Mouse (Mus musculus) ZHBTc4 (cell line): ENCODE measurements around the gene Sphk2.
"Not testable (repeated sequence)": the region's sequence is repeated elsewhere in the genome, so short reads cannot be mapped to it uniquely, and the experiment has no call there.

Experiments used
- DNase-seq: peaks from one replicate; pipeline ENCODE4 v3.0.0-alpha.2; 2011; ENCODE audit warnings: low read depth, low spot score

Gene Sphk2

DNA sequence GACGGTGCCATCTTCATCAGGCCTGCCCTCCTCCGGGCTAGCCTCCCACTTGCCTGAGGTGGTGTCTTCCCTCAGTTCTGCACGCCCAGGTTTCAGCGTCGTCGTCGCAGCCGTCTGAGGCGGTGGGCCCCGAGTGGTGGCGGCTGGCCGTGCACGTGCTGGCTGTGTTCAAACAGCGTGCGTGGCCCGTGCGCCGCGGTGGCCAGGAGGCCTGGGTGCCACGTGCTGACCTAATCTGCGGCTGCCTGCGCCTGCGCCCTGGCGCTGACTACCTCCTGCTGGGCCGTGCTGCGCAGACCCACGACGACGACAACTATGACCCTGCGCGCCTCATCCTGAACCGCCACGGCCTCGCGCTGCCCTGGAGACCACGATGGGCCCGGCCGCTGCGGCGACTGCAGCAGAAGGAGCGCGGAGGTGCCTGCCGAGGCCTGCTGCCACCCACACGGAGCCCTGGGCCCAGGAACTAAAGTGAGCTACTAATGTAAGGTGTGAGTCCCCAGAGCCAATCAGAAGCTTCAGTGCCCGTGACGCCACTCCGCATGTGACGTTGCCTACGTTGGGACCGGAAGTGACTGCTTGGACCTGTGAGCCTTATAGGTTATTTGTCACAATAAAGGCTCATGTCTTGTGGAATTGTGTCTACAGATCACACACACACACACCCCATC is 23.7 kb downstream of the Sphk2 start, which contains the start of gene Sec1:
Sec1 (minus strand) TSS at position 482 of the 671 bp plus-strand sequence.
- peak; percentile 77 for DNase-seq

- DNase-seq = no peak
These were observed 25.4 kb downstream of the Sphk2 start for GRCm38 (mm10) chr7:45692364-45692763.

DNA sequence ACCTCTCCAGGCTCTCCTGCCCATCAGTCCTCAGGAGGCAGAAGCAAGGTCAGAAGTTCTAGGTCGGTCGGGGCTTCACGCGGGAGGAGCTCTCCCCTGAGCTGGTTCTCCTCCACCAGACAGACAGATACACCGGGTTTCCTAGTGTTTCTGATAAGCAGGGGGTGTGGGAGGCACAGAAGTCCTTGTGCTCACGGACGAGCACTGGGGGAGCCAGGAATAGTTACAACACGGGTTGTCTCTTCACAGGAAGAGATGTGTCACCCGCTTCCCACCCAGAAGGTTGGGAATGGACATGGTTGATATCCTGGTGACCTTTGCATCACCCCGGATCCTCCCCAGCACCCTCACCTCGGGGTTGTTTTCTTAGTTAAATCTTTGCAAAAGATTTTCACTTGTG is 28.0 kb downstream of the Sphk2 start:
- no peak for DNase-seq

- DNase-seq = no peak
These were observed 28.7 kb downstream of the Sphk2 start for GRCm38 (mm10) chr7:45689099-45689498.

DNA sequence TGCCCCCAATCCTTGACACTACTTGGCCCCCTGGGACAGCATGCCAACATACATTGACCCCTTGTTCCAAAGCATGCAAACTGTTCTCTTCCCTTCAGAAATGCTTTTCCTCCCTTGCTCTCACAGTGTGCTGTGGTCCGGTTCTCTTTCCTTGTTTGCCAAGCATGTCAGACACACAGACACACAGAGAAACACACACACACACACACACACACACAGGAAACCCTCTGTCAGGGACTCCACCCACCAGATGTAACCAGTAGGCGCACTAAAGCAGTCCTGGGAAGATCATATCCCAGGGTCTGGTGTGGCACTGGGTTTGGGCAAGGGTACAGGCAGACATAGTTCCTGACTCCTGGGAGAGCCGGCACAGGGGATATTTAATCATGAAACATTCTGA is 31.0 kb downstream of the Sphk2 start:
- no peak for DNase-seq

DNA sequence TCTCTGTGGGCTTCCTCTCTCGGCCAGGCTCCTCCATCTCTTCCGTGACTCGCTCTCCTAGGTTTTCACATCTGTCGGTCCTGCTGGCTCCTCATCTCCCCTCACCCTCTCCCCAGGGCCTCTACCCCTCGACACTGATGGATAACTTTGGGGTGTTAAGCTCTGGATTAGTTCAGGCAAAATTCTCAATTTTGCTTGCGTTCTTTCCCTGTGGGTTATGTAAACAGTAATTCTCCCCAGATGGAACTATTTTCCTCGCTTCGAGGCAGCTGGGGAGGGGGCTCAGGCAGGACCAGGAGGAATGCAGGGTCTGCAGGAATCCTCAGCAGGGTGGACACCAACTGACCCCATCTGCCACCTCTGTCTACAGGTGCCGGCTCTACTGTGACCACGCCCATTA is 32.0 kb downstream of the Sphk2 start:
- no peak for DNase-seq

DNA sequence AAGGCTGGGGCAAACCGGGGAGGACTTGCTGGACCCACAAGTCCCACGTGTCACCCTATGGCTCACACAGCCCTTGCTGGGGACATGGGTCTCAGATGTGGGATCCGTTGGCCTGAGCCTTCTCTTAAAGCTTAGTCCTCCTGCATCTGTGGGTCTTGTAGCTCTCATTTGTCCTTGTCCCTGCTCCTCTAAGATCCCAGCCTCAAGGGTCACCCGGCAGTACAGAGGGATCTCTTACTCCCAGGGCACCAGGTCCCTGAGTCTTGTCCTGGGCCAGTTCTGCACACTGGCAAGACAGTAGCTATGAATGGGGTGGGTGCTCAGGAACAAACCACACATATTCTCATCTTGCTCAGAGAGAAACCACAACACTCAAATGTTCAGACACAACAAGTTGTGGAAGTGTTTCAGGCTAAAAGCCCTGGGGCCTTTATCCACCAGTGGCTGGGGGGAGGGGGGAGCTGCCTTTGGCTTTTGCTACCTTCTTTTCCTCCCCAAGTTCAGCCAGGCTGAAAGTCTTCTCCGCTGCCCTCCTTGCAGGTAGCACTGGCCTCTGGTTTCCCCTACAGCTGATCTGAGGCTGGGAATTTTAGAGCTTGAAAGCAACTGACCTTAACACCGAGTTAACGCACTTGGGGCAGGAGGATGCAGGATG is 34.3 kb downstream of the Sphk2 start, which contains the start of gene Ntn5:
Ntn5 (plus strand) TSS at position 627 of the 655 bp plus-strand sequence.
- DNase-seq = no peak

DNA sequence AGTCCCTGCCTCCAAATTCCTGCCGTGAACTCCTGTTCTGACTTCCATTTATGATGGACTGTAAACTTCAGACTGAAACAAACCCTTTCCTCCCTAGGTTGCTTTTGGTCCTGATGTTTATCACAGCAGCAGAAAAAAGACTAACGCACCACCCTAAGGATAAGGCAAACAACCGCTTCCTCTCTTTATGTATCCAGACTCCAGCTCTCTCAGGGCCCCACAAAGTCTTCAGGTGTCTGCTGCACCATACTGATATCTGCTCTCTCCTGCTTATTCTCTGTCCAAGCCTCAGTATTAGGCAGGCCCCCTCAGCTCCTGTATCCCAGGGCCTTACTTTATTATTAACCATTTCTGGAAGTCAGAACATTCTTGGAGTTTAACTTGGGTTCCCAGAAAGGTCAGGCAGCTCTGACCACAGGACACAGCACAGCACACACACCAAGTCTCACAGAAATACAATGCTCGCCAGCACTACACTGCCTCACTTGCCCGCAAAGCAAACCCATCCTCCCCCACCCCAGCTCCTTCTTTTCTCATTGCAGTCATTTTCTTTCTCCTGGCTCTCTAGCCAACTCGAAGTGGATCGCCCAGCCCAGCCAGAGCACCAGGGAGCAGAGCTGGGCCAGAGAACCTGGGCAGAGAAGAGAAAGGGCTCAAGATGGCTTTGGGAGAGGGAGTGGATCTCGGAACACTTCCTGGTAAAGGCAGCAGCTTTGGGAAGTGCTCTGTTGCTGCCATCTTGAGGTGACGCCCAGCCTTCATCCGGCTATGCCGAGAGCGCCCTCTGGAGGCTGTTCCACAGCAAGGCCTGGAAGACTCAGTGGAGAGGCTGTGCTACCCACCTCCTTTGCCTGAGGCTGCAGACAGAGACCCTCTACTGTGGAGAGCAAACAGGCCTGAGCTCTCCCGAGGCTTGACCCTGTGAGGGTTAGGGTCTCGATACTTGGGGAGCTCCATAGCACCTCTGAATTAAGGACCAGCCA is 35.4 kb downstream of the Sphk2 start:
- DNase-seq = peak; percentile 94

DNA sequence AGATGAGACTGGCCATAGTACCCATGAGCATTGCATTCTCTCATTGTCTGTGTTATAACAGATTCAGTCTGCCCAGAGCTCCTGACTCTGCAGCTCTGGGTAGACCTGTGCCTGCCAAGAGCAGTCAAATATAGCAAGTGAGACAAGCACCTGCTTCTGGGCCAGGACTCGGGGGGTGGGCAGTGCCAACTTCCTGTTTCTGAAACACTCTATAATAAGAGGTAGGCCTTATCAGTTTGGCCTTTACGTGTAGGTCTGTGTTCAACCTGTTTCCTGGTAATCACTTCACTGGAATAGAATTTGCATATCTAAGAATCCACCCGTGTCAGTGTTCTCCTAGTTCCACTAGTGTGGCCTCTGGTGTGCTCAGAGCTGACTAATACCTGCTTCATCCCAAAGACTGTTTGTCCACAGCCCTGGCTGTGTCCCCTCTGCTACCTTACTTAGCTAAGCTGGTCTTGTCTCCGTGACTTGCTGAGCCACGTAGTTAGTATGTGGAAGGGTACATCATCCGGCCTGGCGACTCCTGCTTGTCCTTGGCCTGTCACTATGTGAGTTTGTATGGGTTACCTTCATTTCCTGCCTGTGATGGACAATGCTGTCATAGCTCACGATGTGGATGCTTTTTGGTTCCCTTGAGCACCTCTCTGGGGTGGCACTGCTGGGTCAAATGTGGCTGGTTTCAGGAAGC is 36.6 kb downstream of the Sphk2 start:
- no peak for DNase-seq

GRCm38 (mm10) chr7:45679966-45680621 is 37.7 kb downstream of the Sphk2 start:
- DNase-seq = no peak

DNA sequence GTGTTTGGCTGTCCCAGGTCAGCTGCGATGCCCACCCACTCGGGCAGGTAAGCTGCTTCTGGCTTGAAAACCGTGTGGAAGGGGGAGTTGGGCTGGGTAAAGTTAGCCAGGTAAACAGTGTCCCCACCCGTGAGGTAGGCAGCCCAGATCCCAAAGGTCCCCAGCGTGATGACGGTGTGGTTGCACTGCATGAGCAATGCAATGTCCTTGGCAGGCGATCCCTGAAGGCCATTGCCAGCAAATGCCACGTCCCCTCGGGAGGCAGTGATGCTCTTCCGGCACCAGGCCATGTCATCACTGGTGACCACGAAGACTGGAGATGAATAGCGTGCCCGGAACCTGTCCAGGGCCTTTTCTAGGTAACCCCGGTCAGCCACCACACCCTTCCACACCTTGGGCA is 39.3 kb downstream of the Sphk2 start:
- no peak for DNase-seq

DNA sequence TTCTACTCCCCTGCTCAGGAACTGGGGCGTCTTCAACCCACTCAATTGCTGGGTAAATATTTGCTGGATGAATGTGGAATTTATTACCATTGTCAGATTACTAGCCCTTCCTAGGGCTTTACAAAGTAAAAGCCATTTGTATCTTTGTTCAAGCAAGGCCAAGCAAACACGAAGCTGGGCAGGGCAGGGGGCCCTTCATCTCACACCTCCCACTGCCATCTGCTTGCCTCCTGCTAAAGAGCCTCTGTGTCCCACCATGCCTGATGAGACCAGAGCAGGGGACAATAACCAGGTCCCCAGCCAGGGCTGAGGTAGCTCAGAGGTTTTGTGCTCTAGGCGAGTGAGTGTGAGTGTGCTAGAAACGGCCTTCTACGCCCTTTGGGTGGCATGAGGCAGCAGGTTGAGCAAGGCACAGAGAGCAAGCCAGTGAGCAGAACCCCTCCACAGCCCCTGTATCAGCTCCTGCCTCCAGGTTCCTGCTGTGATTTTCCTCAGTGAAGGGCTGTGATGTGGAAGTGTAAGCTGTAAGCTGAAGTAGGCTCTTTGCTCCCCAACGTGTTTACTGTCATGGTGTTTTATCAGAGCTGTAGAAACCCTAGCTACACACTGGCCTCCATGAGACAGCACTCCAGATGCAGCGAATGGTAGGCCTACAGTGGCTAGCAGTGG is 40.0 kb downstream of the Sphk2 start:
- no peak for DNase-seq

DNA sequence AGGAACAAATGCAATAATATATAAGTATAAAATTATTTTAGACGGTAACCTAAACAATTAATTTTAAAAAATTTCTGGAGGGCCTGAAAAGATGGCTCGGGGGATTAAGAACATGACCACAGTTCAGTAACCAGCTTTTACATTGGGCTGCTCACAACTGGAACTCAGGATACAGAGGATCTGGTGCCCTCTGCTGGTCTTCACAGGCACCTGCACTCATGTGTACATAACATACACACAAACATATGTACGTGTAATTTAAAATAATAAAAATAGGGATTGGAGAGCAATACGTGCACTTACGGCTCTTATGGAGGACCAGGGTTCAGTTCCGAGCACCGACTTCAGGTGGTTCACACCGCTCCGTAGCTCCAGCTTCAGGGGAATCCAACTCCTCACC is 48.9 kb downstream of the Sphk2 start:
- DNase-seq = peak; percentile 80

DNA sequence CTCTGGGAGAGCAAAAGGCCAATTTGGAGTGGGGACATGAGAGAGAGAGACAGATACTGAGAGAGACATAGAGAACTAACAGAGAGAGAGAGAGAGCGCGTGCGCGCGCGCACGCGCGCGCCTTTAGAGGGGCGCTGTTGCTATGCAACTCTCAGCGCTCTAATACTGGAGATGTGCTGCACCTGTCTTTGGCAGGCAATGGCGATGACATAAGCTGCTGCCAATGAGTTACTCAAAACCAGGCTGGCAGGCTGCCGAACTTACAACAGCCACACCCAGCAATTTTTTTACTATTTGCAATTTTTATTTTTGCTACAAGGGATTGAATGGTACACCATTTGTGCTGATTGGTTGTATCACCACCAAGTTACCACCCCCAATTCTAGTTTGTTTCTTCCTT is 50.0 kb downstream of the Sphk2 start:
- no peak for DNase-seq

DNA sequence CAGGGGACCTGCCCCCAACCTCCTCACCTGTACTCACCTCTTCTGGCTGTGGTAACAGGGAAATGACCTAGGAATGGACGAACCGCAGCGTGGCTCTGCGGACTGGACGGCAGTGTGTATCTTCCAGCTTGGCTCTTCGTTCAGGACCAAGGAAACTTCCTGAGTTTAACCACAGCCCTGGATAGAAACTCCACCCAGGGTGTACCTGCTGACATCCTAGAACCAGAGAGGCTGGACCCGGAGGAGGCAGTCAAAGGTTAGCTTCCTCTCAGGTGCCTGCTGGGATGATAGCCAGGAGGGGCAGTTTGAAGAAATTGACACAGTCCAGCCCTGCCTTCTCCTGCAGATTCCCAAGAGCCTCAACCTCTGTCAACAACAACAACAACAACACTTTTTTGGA is 51.6 kb downstream of the Sphk2 start, which contains the start of gene Fut2:
Fut2 (minus strand) TSS at position 234 of the 400 bp plus-strand sequence.
- DNase-seq = no peak

GRCm38 (mm10) chr7:45665303-45666138 is 52.3 kb downstream of the Sphk2 start:
- DNase-seq = no peak

DNA sequence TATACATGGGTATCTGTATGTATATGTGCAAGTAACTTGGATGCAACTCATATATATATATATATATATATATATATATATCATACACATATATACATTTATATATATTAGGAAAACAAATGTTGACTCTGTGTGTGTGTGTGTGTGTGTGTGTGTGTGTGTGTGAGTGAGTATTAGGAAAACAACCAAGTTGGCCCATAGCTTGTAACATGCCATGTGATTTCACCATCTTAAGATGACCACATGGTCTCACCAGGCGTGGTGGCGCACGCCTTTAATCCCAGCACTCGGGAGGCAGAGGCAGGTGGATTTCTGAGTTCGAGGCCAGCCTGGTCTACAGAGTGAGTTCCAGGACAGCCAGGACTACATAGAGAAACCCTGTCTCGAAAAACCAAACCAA is 56.1 kb downstream of the Sphk2 start:
- DNase-seq = not testable (repeated sequence)

- no peak for DNase-seq
These were observed 56.9 kb downstream of the Sphk2 start for GRCm38 (mm10) chr7:45660746-45661478.
